Comparison of ENCODE assay signal across 7 mouse cellular contexts in genomic region chr6:71707511-71708501, GRCm38 (mm10). TPM values are rescaled to one million over a fixed set of nuclear protein-coding genes. Genes with fewer than 3 reads are reported as not detected.
DNase-seq lines count a peak whose midpoint lies in the region; ATAC-seq lines count a peak whose summit lies in the region.

TSS of gene Reep1 (plus strand) at chr6:71707561.

- H3K36me3 ChIP-seq in hindbrain, embryonic 14.5 days (replicated peaks; ENCODE audit: control insufficient read depth, insufficient read depth): 0 out of 2 replicates have a peak, but pooled peaks cover 2% of the 10 kb centered on the region
- H3K36me3 ChIP-seq in stomach, embryonic 16.5 days (ENCODE audit: control insufficient read depth, insufficient read depth, low read length): no peaks in the 10 kb centered on the region

- H3K9me3 ChIP-seq in hindbrain, embryonic 14.5 days (ENCODE audit: control insufficient read depth, low read length): no peaks in the 10 kb centered on the region
- no peaks in the 10 kb centered on the region for H3K9me3 ChIP-seq in stomach, embryonic 16.5 days (replicated peaks; ENCODE audit: control insufficient read depth, low read length)

- under 1% methylated on average over 63 of the region's 91 CpGs for WGBS in hindbrain, embryonic 14.5 days
- WGBS in stomach, embryonic 16.5 days: under 1% methylated on average over 89 of the region's 91 CpGs

- peak within 1 kb of the TSS; percentile 88 for H3K4me2 ChIP-seq in hindbrain, embryonic 14.5 days (replicated peaks)
- peak within 1 kb of the TSS; percentile 99 for H3K4me2 ChIP-seq in stomach, embryonic 16.5 days (ENCODE audit: low read depth, low read length)

- ATAC-seq in hindbrain, embryonic 14.5 days (ENCODE audit: low FRiP score): peak; percentile 90
- peak; percentile 90 for ATAC-seq in stomach, embryonic 16.5 days (ENCODE audit: insufficient read depth, low FRiP score)

- H3K27me3 ChIP-seq in hindbrain, embryonic 14.5 days (ENCODE audit: control insufficient read depth, insufficient read depth, low read length): no peaks in the 10 kb centered on the region
- H3K27me3 ChIP-seq in stomach, embryonic 16.5 days (ENCODE audit: control insufficient read depth, insufficient read depth, low read length): peaks cover 4% of the 10 kb centered on the region

- peaks cover 13% of the 10 kb centered on the region; the same call in 1 of the 2 replicates for H3K4me1 ChIP-seq in hindbrain, embryonic 14.5 days (replicated peaks; ENCODE audit: control insufficient read depth, insufficient read depth, low read length)
- H3K4me1 ChIP-seq in stomach, embryonic 16.5 days (ENCODE audit: control insufficient read depth, insufficient read depth, low read length): peaks cover 5% of the 10 kb centered on the region

- H3K4me3 ChIP-seq in hindbrain, embryonic 14.5 days (replicated peaks; ENCODE audit: low read length): peak within 1 kb of the TSS; percentile 81
- H3K4me3 ChIP-seq in stomach, embryonic 16.5 days (replicated peaks; ENCODE audit: low read length): peak within 1 kb of the TSS; percentile 64

- intact Hi-C loops in left cerebral cortex, postnatal 14 days (cut with DNase I): loop anchor here (5.0 kb wide), 2 partner anchors 76 to 94 kb away; partner anchors contain the start of gene Kdm3a

- peak within 1 kb of the TSS; percentile 85 for H3K9ac ChIP-seq in hindbrain, embryonic 14.5 days
- peak within 1 kb of the TSS; percentile 78 for H3K9ac ChIP-seq in stomach, embryonic 16.5 days (ENCODE audit: low read length)

- H3K27ac ChIP-seq in hindbrain, embryonic 14.5 days: peak within 1 kb of the TSS; percentile 94
- no peak within 1 kb of the TSS for H3K27ac ChIP-seq in stomach, embryonic 16.5 days (ENCODE audit: low read length)

- peak; percentile 87 for DNase-seq in adrenal gland, postnatal 14 days
- DNase-seq in cerebellum, postnatal 25 days: peak; percentile 84 to 88
- DNase-seq in gastrocnemius, adult 18-20 months (ENCODE audit: low spot score): peak; percentile 51
- DNase-seq in hindbrain, embryonic 14.5 days (ENCODE audit: low spot score): peak; percentile 73
- DNase-seq in left cerebral cortex, postnatal 14 days (ENCODE audit: low spot score in 2 of 2): peak; percentile 41 to 73
- DNase-seq in mesoderm, embryonic 11.5 days (ENCODE audit: low read depth, low spot score): peak; percentile 71

RNA-seq across cellular contexts. Expression of gene Reep1, which starts in this region (rescaled TPM):
- 8.2 and 11.0 TPM in 2 replicates for total RNA-seq in adrenal gland, postnatal 14 days (2021)
- total RNA-seq in gastrocnemius, adult 18-20 months (2021): 10 to 100 TPM; 66.8 to 69.9 TPM
- polyA plus RNA-seq in hindbrain, embryonic 14.5 days (2014; fragmentation: Nextera tagmentation; extraction: Ambion mirVana): 326 and 374 TPM in 2 replicates
- 100 to 1,000 TPM; 134 TPM for total RNA-seq in left cerebral cortex, postnatal 14 days (2021)
- polyA plus RNA-seq in stomach, embryonic 16.5 days (2015; fragmentation: Nextera tagmentation; extraction: Ambion mirVana): 17.3 TPM in 2 replicates

Comparison
In these comparisons a context has a peak if more than half of its experiments do, and no peak if none do; other contexts are left out.
1. RNA of gene Reep1 (polyA plus RNA-seq): 326 to 374 TPM in hindbrain, embryonic 14.5 days; 17.3 TPM in stomach, embryonic 16.5 days; every median in the first group is over 10 times any median in the second.
2. Peak in every context shown above with its lines, with median percentiles within 50 percentile points of each other: DNase-seq.